Mouse (Mus musculus): Measurements from ENCODE around the gene Vps37c. TPM values are rescaled to one million over a fixed set of nuclear protein-coding genes. Genes with fewer than 3 reads are reported as not detected.
A peak's percentile ranks its signal among the peaks of the same experiment; 100 is the strongest.

Vps37c gene
- polyA plus RNA-seq, 1 experiment from 2014 or later: 37.5 TPM

GRCm38 (mm10) chr19:10677915-10678771, 10.4 kb upstream of the Vps37c start, which contains the start of gene Pga5:
TSS of gene Pga5 (minus strand) at chr19:10678071.
- peak; percentile 37; the same call in 1 of the 2 replicates for ATAC-seq (ENCODE audit: insufficient number of reproducible peaks, insufficient read depth, low FRiP score, low read depth)
- H3K27ac ChIP-seq (ENCODE audit: low read length): no peak within 1 kb of the TSS
- H3K4me2 ChIP-seq (replicated peaks; ENCODE audit: low read depth, low read length): no peak within 1 kb of the TSS

DNA sequence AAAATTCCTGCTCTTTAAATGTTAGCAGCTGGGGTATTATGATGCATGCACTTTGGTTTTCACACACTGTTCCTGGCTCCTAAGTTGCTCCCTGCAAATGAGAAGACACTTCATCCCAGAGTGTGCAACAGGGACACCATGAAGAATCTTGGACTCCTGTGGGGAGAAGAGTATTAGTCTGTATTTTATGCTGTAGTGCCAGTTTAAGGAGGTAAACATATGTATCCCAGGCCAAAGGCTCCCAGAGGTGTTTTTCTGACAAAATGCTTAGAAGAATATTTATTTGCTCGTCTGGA, 9.8 kb upstream of the Vps37c start:
- Histone ChIP-seq H3K4me2 (replicated peaks; ENCODE audit: low read depth, low read length) (no peak overlapping the region), H3K9ac (replicated peaks; ENCODE audit: low read depth, low read length) (no peak overlapping the region), H3K27me3 (ENCODE audit: control insufficient read depth, insufficient read depth, low read length) (no peaks in the 10 kb centered on the region), H3K9me3 (ENCODE audit: control insufficient read depth, low read depth, low read length) (no peaks in the 10 kb centered on the region), H3K36me3 (ENCODE audit: control insufficient read depth, insufficient read depth, low read length) (no peaks in the 10 kb centered on the region), H3K27ac (ENCODE audit: low read length) (no peak overlapping the region), H3K4me3 (ENCODE audit: low read depth, low read length) (no peak overlapping the region), H3K4me1 (ENCODE audit: control insufficient read depth, insufficient read depth, low read length) (no peaks in the 10 kb centered on the region)
- ATAC-seq (ENCODE audit: insufficient number of reproducible peaks, insufficient read depth, low FRiP score, low read depth): no peak
- 71% methylated on average over 1 of the region's 1 CpGs for WGBS

More at GRCm38 (mm10) chr19:10677915-10678771, 10.4 kb upstream of the Vps37c start, which contains the start of gene Pga5:
- H3K27me3 ChIP-seq (ENCODE audit: control insufficient read depth, insufficient read depth, low read length): no peaks in the 10 kb centered on the region
- no peaks in the 10 kb centered on the region for H3K9me3 ChIP-seq (ENCODE audit: control insufficient read depth, low read depth, low read length)
- no peaks in the 10 kb centered on the region for H3K36me3 ChIP-seq (ENCODE audit: control insufficient read depth, insufficient read depth, low read length)
- WGBS: 40% methylated on average over 6 of the region's 6 CpGs
- no peak within 1 kb of the TSS for H3K9ac ChIP-seq (replicated peaks; ENCODE audit: low read depth, low read length)
- no peak within 1 kb of the TSS for H3K4me3 ChIP-seq (ENCODE audit: low read depth, low read length)
- H3K4me1 ChIP-seq (ENCODE audit: control insufficient read depth, insufficient read depth, low read length): no peaks in the 10 kb centered on the region

- no peaks in the 10 kb centered on the region for H3K4me1 ChIP-seq (ENCODE audit: control insufficient read depth, insufficient read depth, low read length)
- no peak overlapping the region for H3K4me2 ChIP-seq (replicated peaks; ENCODE audit: low read depth, low read length)
- no peak for ATAC-seq (ENCODE audit: insufficient number of reproducible peaks, insufficient read depth, low FRiP score, low read depth)
- no peak overlapping the region for H3K9ac ChIP-seq (replicated peaks; ENCODE audit: low read depth, low read length)
- H3K27ac ChIP-seq (ENCODE audit: low read length): no peak overlapping the region
- no peak overlapping the region for H3K4me3 ChIP-seq (ENCODE audit: low read depth, low read length)
- 58% methylated on average over 4 of the region's 4 CpGs for WGBS
- H3K36me3 ChIP-seq (ENCODE audit: control insufficient read depth, insufficient read depth, low read length): no peaks in the 10 kb centered on the region
- H3K9me3 ChIP-seq (ENCODE audit: control insufficient read depth, low read depth, low read length): no peaks in the 10 kb centered on the region
- no peaks in the 10 kb centered on the region for H3K27me3 ChIP-seq (ENCODE audit: control insufficient read depth, insufficient read depth, low read length)
Observed at GRCm38 (mm10) chr19:10681571-10681970, 7.0 kb upstream of the Vps37c start.

GRCm38 (mm10) chr19:10685081-10685480, 3.5 kb upstream of the Vps37c start:
- no peak for ATAC-seq (ENCODE audit: insufficient number of reproducible peaks, insufficient read depth, low FRiP score, low read depth)
- Histone ChIP-seq H3K4me3 (ENCODE audit: low read depth, low read length) (no peak overlapping the region), H3K4me1 (ENCODE audit: control insufficient read depth, insufficient read depth, low read length) (peaks cover 11% of the 10 kb centered on the region), H3K4me2 (replicated peaks; ENCODE audit: low read depth, low read length) (no peak overlapping the region), H3K9ac (replicated peaks; ENCODE audit: low read depth, low read length) (no peak overlapping the region), H3K36me3 (ENCODE audit: control insufficient read depth, insufficient read depth, low read length) (no peaks in the 10 kb centered on the region), H3K9me3 (ENCODE audit: control insufficient read depth, low read depth, low read length) (no peaks in the 10 kb centered on the region), H3K27ac (ENCODE audit: low read length) (no peak overlapping the region), H3K27me3 (ENCODE audit: control insufficient read depth, insufficient read depth, low read length) (no peaks in the 10 kb centered on the region)
- 85% methylated on average over 9 of the region's 9 CpGs for WGBS

DNA sequence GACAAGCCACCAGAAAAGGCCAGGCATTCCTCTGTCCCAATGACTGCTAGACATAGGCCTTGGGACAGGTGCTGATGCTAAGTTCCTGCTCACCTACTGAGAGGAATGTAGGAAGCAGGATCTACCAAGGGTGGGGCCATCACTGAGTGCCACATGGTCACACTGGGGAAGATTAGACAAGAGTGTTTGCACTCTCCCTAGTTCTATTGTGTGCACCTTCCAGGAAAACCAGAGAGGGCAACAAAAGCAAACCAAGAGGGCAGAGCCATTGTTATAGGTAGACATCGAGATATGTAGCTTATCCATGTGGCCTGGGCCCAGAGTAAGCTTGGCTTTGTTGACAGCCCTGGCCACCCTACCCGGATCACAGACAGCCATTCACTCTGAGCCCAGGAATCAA, 2.8 kb upstream of the Vps37c start:
- H3K4me3 ChIP-seq (ENCODE audit: low read depth, low read length): no peak overlapping the region

GRCm38 (mm10) chr19:10689470-10690166, 1.1 kb downstream of the Vps37c start:
- Histone ChIP-seq H3K4me1 (ENCODE audit: control insufficient read depth, insufficient read depth, low read length) (peaks cover 16% of the 10 kb centered on the region), H3K9ac (replicated peaks; ENCODE audit: low read depth, low read length) (peak overlapping the region; percentile 77), H3K27ac (ENCODE audit: low read length) (peak overlapping the region; percentile 97), H3K27me3 (ENCODE audit: control insufficient read depth, insufficient read depth, low read length) (no peaks in the 10 kb centered on the region), H3K9me3 (ENCODE audit: control insufficient read depth, low read depth, low read length) (no peaks in the 10 kb centered on the region), H3K4me2 (replicated peaks; ENCODE audit: low read depth, low read length) (peak overlapping the region; percentile 78), H3K4me3 (ENCODE audit: low read depth, low read length) (peak overlapping the region; percentile 76), H3K36me3 (ENCODE audit: control insufficient read depth, insufficient read depth, low read length) (no peaks in the 10 kb centered on the region)
- ATAC-seq (ENCODE audit: insufficient number of reproducible peaks, insufficient read depth, low FRiP score, low read depth): no peak
- WGBS: 43% methylated on average over 5 of the region's 5 CpGs

More for the DNA sequence above, 2.8 kb upstream of the Vps37c start:
- Histone ChIP-seq H3K9ac (replicated peaks; ENCODE audit: low read depth, low read length) (no peak overlapping the region), H3K9me3 (ENCODE audit: control insufficient read depth, low read depth, low read length) (no peaks in the 10 kb centered on the region), H3K27me3 (ENCODE audit: control insufficient read depth, insufficient read depth, low read length) (no peaks in the 10 kb centered on the region), H3K4me2 (replicated peaks; ENCODE audit: low read depth, low read length) (no peak overlapping the region), H3K4me1 (ENCODE audit: control insufficient read depth, insufficient read depth, low read length) (peaks cover 14% of the 10 kb centered on the region), H3K27ac (ENCODE audit: low read length) (no peak overlapping the region), H3K36me3 (ENCODE audit: control insufficient read depth, insufficient read depth, low read length) (no peaks in the 10 kb centered on the region)
- 63% methylated on average over 2 of the region's 2 CpGs for WGBS
- peak; percentile 67 for ATAC-seq (ENCODE audit: insufficient number of reproducible peaks, insufficient read depth, low FRiP score, low read depth)

DNA sequence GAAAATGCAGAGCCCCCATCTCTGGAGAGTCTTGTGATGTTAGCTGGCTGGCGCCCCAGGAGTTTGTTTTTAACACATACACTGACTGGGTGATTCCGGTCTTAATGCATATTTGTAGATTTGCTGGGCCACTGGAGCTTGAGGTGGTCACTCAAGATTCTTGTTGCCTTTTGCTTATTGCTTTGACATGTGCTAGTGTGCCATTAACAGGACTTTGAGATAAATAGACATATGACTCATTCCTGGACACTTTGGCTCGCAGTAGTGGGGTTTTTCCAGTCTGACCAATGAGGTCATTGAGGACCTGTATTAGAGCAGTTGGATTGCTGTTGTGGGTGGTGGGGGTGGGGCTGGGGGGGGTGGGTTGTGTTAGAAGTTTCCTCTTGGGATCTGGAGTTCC, 1.8 kb downstream of the Vps37c start:
- H3K36me3 ChIP-seq (ENCODE audit: control insufficient read depth, insufficient read depth, low read length): no peaks in the 10 kb centered on the region
- H3K4me1 ChIP-seq (ENCODE audit: control insufficient read depth, insufficient read depth, low read length): peaks cover 19% of the 10 kb centered on the region
- no peak for ATAC-seq (ENCODE audit: insufficient number of reproducible peaks, insufficient read depth, low FRiP score, low read depth)
- H3K4me2 ChIP-seq (replicated peaks; ENCODE audit: low read depth, low read length): peak overlapping the region; percentile 78
- H3K4me3 ChIP-seq (ENCODE audit: low read depth, low read length): peak overlapping the region; percentile 76; the same call in 1 of the 2 replicates
- no peak overlapping the region for H3K9ac ChIP-seq (replicated peaks; ENCODE audit: low read depth, low read length)
- H3K27ac ChIP-seq (ENCODE audit: low read length): peak overlapping the region; percentile 97; the same call in 1 of the 2 replicates
- 59% methylated on average over 3 of the region's 3 CpGs for WGBS
- no peaks in the 10 kb centered on the region for H3K27me3 ChIP-seq (ENCODE audit: control insufficient read depth, insufficient read depth, low read length)
- no peaks in the 10 kb centered on the region for H3K9me3 ChIP-seq (ENCODE audit: control insufficient read depth, low read depth, low read length)

- Histone ChIP-seq H3K36me3 (ENCODE audit: control insufficient read depth, insufficient read depth, low read length) (no peaks in the 10 kb centered on the region), H3K4me1 (ENCODE audit: control insufficient read depth, insufficient read depth, low read length) (peaks cover 27% of the 10 kb centered on the region), H3K27ac (ENCODE audit: low read length) (no peak overlapping the region; the same call in 1 of the 2 replicates), H3K9ac (replicated peaks; ENCODE audit: low read depth, low read length) (peak overlapping the region; percentile 6; the same call in 1 of the 2 replicates), H3K4me3 (ENCODE audit: low read depth, low read length) (no peak overlapping the region), H3K4me2 (replicated peaks; ENCODE audit: low read depth, low read length) (0 out of 2 replicates have a peak overlapping the region, but pooled peaks have one; percentile 78), H3K27me3 (ENCODE audit: control insufficient read depth, insufficient read depth, low read length) (no peaks in the 10 kb centered on the region), H3K9me3 (ENCODE audit: control insufficient read depth, low read depth, low read length) (no peaks in the 10 kb centered on the region)
- no peak for ATAC-seq (ENCODE audit: insufficient number of reproducible peaks, insufficient read depth, low FRiP score, low read depth)
- WGBS: 87% methylated on average over 4 of the region's 4 CpGs
Observed at GRCm38 (mm10) chr19:10691121-10691520, 2.6 kb downstream of the Vps37c start.

All from stomach, embryonic 14.5 days (tissue).